Mouse (Mus musculus): ENCODE data around the gene 1700025G04Rik. TPM values are rescaled to one million over a fixed set of nuclear protein-coding genes. Genes with fewer than 3 reads are reported as not detected.

Gene 1700025G04Rik
- polyA plus RNA-seq, 1 experiment from 2014 or later = 28.5 TPM

DNA sequence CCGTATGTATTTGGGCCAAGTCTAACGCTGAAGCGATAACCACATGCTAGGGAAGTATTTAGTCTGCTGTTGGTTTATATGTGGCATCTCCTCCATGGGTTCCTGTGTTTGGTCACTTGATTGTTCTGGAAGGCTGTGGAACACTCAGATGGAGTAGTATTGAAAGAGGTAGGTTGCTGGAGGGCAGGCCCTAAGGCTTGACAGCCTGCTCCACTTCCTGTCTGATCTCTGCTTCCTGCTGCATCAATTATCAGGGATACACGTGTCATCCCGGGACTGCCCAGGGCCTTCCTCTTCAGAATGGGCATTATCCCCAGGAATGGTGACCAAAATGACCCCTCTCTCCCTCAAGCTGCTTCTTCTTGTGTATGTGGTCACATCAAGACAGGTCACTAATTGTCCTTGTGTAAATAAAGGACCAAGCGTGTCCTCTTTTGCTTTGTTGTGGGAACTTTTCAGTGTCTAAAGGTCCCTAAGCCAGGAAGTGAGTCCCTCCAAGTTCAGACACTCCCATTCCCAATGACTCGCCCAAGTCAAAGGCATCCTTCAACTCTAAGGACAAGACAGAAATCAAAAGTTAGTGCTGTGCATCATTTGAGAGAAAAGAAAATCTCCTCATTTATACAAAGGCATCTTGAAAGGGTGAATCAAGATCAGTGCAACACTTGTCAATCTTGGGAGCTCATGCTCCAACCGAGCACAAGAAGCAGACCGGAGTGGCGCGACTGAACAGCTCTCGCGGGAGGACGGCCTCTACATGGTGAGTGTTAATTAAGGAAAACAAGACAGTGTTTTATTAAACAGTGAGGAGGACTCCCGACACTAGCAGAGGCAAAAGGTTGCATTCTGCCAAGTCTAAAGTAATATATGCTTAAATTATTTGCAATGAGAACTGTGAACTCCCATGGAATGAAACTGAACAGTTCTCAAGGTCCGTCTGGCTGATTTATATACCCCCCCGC, 114.2 kb downstream of the 1700025G04Rik start:
- Histone ChIP-seq H3K27ac (ENCODE audit: low read length) (no peak overlapping the region), H3K9me3 (replicated peaks; ENCODE audit: control insufficient read depth, low read length, poor library complexity, severe bottlenecking) (no peaks in the 10 kb centered on the region), H3K36me3 (ENCODE audit: control insufficient read depth, insufficient read depth, low read length) (no peaks in the 10 kb centered on the region), H3K4me1 (ENCODE audit: control insufficient read depth, insufficient read depth, low read length) (peaks cover 15% of the 10 kb centered on the region), H3K4me3 (ENCODE audit: low read depth, low read length) (no peak overlapping the region), H3K9ac (ENCODE audit: low read depth, low read length) (no peak overlapping the region), H3K4me2 (ENCODE audit: low read length) (no peak overlapping the region), H3K27me3 (ENCODE audit: control insufficient read depth, insufficient read depth, low read depth, low read length) (no peaks in the 10 kb centered on the region)
- 73% methylated on average over 17 of the region's 17 CpGs for WGBS
- no peak for ATAC-seq

DNA sequence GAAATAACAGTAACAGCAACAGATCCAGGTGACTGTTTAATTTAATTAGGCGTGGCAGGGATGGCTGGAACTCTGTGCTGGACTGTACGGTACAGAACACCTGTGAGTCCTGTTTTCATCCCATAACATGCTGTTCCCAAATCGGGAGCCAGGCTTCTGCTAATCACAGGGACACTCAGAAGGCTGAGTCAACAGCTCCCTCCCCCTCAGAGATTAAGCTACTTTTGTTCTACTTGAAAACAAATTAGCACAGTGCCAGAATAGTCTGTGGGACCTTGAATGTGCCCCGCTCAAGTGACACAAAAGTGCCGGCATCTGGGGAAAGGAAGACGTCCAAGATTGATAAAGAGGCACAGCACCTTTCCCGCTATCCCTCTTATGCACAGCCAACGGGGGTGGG, 115.0 kb downstream of the 1700025G04Rik start:
- WGBS = 60% methylated on average over 8 of the region's 8 CpGs
- no peaks in the 10 kb centered on the region for H3K36me3 ChIP-seq (ENCODE audit: control insufficient read depth, insufficient read depth, low read length)
- H3K4me1 ChIP-seq (ENCODE audit: control insufficient read depth, insufficient read depth, low read length) = peaks cover 11% of the 10 kb centered on the region
- no peak overlapping the region for H3K4me2 ChIP-seq (ENCODE audit: low read length)
- H3K27ac ChIP-seq (ENCODE audit: low read length) = no peak overlapping the region
- H3K4me3 ChIP-seq (ENCODE audit: low read depth, low read length) = no peak overlapping the region
- ATAC-seq = no peak
- H3K9ac ChIP-seq (ENCODE audit: low read depth, low read length) = no peak overlapping the region
- H3K9me3 ChIP-seq (replicated peaks; ENCODE audit: control insufficient read depth, low read length, poor library complexity, severe bottlenecking) = no peaks in the 10 kb centered on the region
- H3K27me3 ChIP-seq (ENCODE audit: control insufficient read depth, insufficient read depth, low read depth, low read length) = no peaks in the 10 kb centered on the region

DNA sequence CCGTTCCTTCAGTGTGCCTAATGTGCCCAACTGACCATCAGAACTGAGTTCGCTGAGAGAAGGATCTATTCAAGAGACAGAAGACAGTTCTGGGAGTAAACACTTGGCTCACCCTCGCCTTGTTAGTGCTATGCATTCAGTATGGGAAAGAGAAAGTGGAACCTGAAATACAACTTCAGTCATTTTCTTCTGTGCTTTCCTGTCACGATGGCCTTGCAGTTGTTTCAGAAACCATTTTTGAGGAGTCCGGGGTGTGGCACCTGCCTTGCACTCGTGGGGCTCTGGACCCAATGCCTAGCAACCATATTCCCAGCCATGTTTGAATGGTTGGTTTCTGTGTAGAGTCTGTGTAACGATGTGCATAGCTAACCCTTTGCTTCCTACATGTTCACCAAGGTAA, 115.5 kb downstream of the 1700025G04Rik start:
- no peaks in the 10 kb centered on the region for H3K36me3 ChIP-seq (ENCODE audit: control insufficient read depth, insufficient read depth, low read length)
- H3K9me3 ChIP-seq (replicated peaks; ENCODE audit: control insufficient read depth, low read length, poor library complexity, severe bottlenecking) = no peaks in the 10 kb centered on the region
- no peak for ATAC-seq
- H3K4me1 ChIP-seq (ENCODE audit: control insufficient read depth, insufficient read depth, low read length) = peaks cover 11% of the 10 kb centered on the region
- no peaks in the 10 kb centered on the region for H3K27me3 ChIP-seq (ENCODE audit: control insufficient read depth, insufficient read depth, low read depth, low read length)
- H3K27ac ChIP-seq (ENCODE audit: low read length) = no peak overlapping the region
- no peak overlapping the region for H3K4me3 ChIP-seq (ENCODE audit: low read depth, low read length)
- no peak overlapping the region for H3K4me2 ChIP-seq (ENCODE audit: low read length)
- 86% methylated on average over 7 of the region's 7 CpGs for WGBS
- H3K9ac ChIP-seq (ENCODE audit: low read depth, low read length) = no peak overlapping the region

DNA sequence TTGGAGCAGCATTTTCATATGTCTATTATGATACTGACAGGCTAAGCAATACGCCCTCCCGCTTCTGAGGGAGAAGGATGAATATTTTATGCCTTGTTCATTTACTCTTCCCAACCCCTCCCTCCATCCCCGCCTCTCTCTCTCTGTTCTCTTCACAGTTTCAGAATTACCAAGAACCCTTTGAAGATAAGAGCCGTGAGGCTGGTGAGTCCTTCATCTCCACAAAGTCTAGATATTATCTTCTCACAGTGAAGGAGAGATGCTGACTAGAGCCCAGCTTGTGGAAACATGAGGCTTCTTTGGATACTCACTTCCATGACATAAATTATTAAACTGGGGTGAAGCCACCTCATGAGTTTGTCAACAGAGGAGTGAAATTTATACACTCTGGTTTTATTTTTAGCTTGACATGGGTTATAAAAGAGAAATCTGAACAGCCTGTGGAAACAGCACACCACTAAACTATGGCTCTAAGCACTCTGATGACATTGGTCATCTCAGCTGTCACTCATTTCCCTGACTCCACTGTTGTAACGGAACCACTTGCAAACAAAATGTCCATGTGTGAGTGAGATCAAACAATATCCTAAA, 116.7 kb downstream of the 1700025G04Rik start:
- Histone ChIP-seq H3K36me3 (ENCODE audit: control insufficient read depth, insufficient read depth, low read length) (no peaks in the 10 kb centered on the region), H3K27ac (ENCODE audit: low read length) (no peak overlapping the region), H3K9ac (ENCODE audit: low read depth, low read length) (no peak overlapping the region), H3K27me3 (ENCODE audit: control insufficient read depth, insufficient read depth, low read depth, low read length) (no peaks in the 10 kb centered on the region), H3K9me3 (replicated peaks; ENCODE audit: control insufficient read depth, low read length, poor library complexity, severe bottlenecking) (no peaks in the 10 kb centered on the region), H3K4me3 (ENCODE audit: low read depth, low read length) (no peak overlapping the region), H3K4me2 (ENCODE audit: low read length) (no peak overlapping the region), H3K4me1 (ENCODE audit: control insufficient read depth, insufficient read depth, low read length) (peaks cover 11% of the 10 kb centered on the region)
- no peak for ATAC-seq
- 53% methylated on average over 5 of the region's 5 CpGs for WGBS

DNA sequence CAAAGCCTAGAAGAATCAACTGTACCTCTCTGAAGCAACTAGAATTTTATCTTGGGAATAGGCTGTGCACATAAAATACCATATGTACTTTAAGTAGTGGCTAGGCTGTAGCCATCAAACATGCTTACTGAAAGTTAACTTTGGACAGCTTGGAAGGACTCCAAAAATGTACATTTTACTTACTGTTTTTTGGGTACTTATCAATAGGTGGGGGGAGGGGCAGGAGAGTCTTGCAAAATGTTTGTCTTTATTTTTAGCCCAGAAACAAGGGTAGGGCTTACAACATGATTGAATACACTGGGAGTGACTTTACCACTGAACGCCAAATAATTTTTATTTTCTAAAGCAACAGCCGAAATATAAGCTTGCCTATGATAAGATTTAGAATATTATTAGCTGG, 118.3 kb downstream of the 1700025G04Rik start:
- H3K4me1 ChIP-seq (ENCODE audit: control insufficient read depth, insufficient read depth, low read length) = peaks cover 3% of the 10 kb centered on the region; the same call in 1 of the 2 replicates
- 95% methylated on average over 2 of the region's 2 CpGs for WGBS
- no peak overlapping the region for H3K9ac ChIP-seq (ENCODE audit: low read depth, low read length)
- ATAC-seq = no peak
- H3K4me2 ChIP-seq (ENCODE audit: low read length) = no peak overlapping the region
- H3K36me3 ChIP-seq (ENCODE audit: control insufficient read depth, insufficient read depth, low read length) = no peaks in the 10 kb centered on the region
- H3K27ac ChIP-seq (ENCODE audit: low read length) = no peak overlapping the region
- H3K27me3 ChIP-seq (ENCODE audit: control insufficient read depth, insufficient read depth, low read depth, low read length) = no peaks in the 10 kb centered on the region
- H3K9me3 ChIP-seq (replicated peaks; ENCODE audit: control insufficient read depth, low read length, poor library complexity, severe bottlenecking) = no peaks in the 10 kb centered on the region
- no peak overlapping the region for H3K4me3 ChIP-seq (ENCODE audit: low read depth, low read length)

DNA sequence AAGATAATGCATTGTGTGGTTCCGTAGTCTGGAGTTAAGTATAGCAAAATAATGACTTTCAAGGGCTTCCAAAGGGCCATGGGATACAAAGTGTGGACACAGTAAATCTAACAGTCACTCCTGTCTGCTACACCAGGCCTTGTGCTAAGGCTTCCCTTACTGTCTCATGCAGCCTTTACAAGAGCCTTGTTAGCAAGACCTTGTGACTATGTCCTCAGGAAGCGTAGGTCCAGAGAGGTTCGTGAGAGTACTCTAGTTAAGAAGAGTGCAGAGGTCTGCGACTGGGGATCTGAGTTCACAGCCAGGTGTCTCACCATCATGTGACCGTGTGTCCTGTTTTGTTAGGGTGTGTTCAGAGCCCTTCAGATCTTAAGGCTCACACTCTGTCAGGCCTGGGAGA, 121.8 kb downstream of the 1700025G04Rik start:
- no peak for ATAC-seq
- WGBS = 94% methylated on average over 5 of the region's 5 CpGs
- H3K4me2 ChIP-seq (ENCODE audit: low read length) = no peak overlapping the region

DNA sequence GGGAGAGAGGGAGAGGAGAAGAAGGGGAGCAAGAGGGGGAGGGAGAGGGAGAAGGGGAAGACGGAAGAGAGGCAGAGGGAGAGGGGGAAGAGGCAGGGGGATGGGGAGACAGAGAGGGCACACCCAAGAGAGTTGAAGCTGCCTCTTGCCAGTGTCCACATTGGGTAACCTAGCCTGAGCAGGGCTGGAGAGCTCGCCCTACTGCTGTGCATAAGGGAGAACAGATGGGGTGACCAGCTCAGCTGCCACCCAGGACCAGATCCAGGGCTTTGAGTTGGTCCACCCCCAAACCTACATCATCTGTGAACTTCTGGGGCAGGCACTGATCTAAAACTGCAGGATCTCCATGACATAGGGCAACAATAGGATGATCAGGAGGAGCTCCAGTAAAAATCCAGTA, 125.1 kb downstream of the 1700025G04Rik start:
- H3K27ac ChIP-seq (ENCODE audit: low read length) = no peak overlapping the region
- H3K4me2 ChIP-seq (ENCODE audit: low read length) = no peak overlapping the region
- 83% methylated on average over 2 of the region's 2 CpGs for WGBS
- H3K4me3 ChIP-seq (ENCODE audit: low read depth, low read length) = no peak overlapping the region
- no peaks in the 10 kb centered on the region for H3K4me1 ChIP-seq (ENCODE audit: control insufficient read depth, insufficient read depth, low read length)
- no peaks in the 10 kb centered on the region for H3K27me3 ChIP-seq (ENCODE audit: control insufficient read depth, insufficient read depth, low read depth, low read length)
- no peak overlapping the region for H3K9ac ChIP-seq (ENCODE audit: low read depth, low read length)
- H3K36me3 ChIP-seq (ENCODE audit: control insufficient read depth, insufficient read depth, low read length) = no peaks in the 10 kb centered on the region
- ATAC-seq = no peak
- no peaks in the 10 kb centered on the region for H3K9me3 ChIP-seq (replicated peaks; ENCODE audit: control insufficient read depth, low read length, poor library complexity, severe bottlenecking)

More for the DNA sequence above, 121.8 kb downstream of the 1700025G04Rik start:
- H3K9me3 ChIP-seq (replicated peaks; ENCODE audit: control insufficient read depth, low read length, poor library complexity, severe bottlenecking) = no peaks in the 10 kb centered on the region
- H3K9ac ChIP-seq (ENCODE audit: low read depth, low read length) = no peak overlapping the region
- no peak overlapping the region for H3K27ac ChIP-seq (ENCODE audit: low read length)
- H3K27me3 ChIP-seq (ENCODE audit: control insufficient read depth, insufficient read depth, low read depth, low read length) = no peaks in the 10 kb centered on the region
- H3K4me1 ChIP-seq (ENCODE audit: control insufficient read depth, insufficient read depth, low read length) = peaks cover 2% of the 10 kb centered on the region; the same call in 1 of the 2 replicates
- H3K4me3 ChIP-seq (ENCODE audit: low read depth, low read length) = no peak overlapping the region
- no peaks in the 10 kb centered on the region for H3K36me3 ChIP-seq (ENCODE audit: control insufficient read depth, insufficient read depth, low read length)

DNA sequence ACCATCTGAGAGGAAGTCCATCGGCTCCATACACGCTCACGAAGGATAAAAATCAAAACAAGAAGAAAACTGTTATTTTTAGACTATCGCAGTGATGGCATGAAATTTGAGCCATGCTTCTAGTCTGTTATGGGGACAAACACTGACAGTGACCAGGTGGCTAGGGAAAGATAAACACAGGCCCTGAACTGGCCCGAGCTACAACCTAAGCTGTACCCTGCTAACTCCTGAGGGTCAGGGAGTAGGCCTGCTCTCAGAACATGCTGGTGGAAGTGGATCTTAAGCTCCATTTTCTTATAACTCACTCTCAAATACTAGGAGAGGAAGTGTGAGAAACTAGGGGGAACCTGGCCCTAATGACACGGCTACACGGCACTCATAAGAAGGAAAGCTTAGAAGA, 126.7 kb downstream of the 1700025G04Rik start:
- H3K9ac ChIP-seq (ENCODE audit: low read depth, low read length) = no peak overlapping the region
- no peaks in the 10 kb centered on the region for H3K36me3 ChIP-seq (ENCODE audit: control insufficient read depth, insufficient read depth, low read length)
- WGBS = 86% methylated on average over 7 of the region's 7 CpGs

DNA sequence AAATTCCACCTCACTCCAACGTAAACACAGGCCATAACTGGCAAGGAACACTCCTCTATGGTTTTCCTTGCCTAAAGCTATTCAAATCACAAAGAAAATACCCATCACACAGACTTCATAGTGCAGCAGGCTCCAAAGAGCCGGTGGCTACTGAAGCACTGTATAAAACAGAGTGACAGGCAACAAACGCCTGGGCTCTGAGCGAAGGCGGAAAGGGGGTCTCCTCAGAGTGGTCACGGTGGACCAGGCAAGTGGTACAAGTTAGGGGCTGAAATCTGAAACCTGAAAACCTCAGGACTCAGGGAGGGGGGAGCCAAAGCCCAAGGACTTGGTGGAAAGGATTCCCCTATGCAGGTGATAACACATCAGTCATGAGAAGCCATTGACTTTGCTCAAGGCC, 127.8 kb downstream of the 1700025G04Rik start:
- no peak for ATAC-seq
- Histone ChIP-seq H3K4me1 (ENCODE audit: control insufficient read depth, insufficient read depth, low read length) (no peaks in the 10 kb centered on the region), H3K27me3 (ENCODE audit: control insufficient read depth, insufficient read depth, low read depth, low read length) (no peaks in the 10 kb centered on the region), H3K4me2 (ENCODE audit: low read length) (no peak overlapping the region), H3K36me3 (ENCODE audit: control insufficient read depth, insufficient read depth, low read length) (no peaks in the 10 kb centered on the region), H3K9me3 (replicated peaks; ENCODE audit: control insufficient read depth, low read length, poor library complexity, severe bottlenecking) (no peaks in the 10 kb centered on the region), H3K9ac (ENCODE audit: low read depth, low read length) (no peak overlapping the region), H3K4me3 (ENCODE audit: low read depth, low read length) (no peak overlapping the region), H3K27ac (ENCODE audit: low read length) (no peak overlapping the region)
- 60% methylated on average over 6 of the region's 6 CpGs for WGBS

More for the DNA sequence above, 126.7 kb downstream of the 1700025G04Rik start:
- no peak overlapping the region for H3K27ac ChIP-seq (ENCODE audit: low read length)
- H3K9me3 ChIP-seq (replicated peaks; ENCODE audit: control insufficient read depth, low read length, poor library complexity, severe bottlenecking) = no peaks in the 10 kb centered on the region
- no peak overlapping the region for H3K4me3 ChIP-seq (ENCODE audit: low read depth, low read length)
- no peaks in the 10 kb centered on the region for H3K4me1 ChIP-seq (ENCODE audit: control insufficient read depth, insufficient read depth, low read length)
- H3K4me2 ChIP-seq (ENCODE audit: low read length) = no peak overlapping the region
- H3K27me3 ChIP-seq (ENCODE audit: control insufficient read depth, insufficient read depth, low read depth, low read length) = no peaks in the 10 kb centered on the region
- no peak for ATAC-seq
